Mouse (Mus musculus) neural tube, embryonic 10.5 days (tissue): ENCODE results near the gene Dclk2.

ENCODE experiments used
- DNase-seq: peaks from one replicate; pipeline ENCODE4 v3.0.0-alpha.2; 2017; ENCODE audit warnings: low spot score; ENCODE audit errors: extremely low spot score

The Dclk2 gene

GRCm38 (mm10) chr3:86760474-86760873, 160.2 kb downstream of the Dclk2 start:
- no peak for DNase-seq

GRCm38 (mm10) chr3:86759834-86760233, 160.8 kb downstream of the Dclk2 start:
- no peak for DNase-seq

- DNase-seq = no peak
Observed at GRCm38 (mm10) chr3:86759383-86759782, 161.3 kb downstream of the Dclk2 start.

- no peak for DNase-seq
Observed at GRCm38 (mm10) chr3:86758727-86759126, 161.9 kb downstream of the Dclk2 start.

GRCm38 (mm10) chr3:86756548-86756947, 164.1 kb downstream of the Dclk2 start:
- DNase-seq = no peak

GRCm38 (mm10) chr3:86754595-86755557, 165.8 kb downstream of the Dclk2 start:
- no peak for DNase-seq

- DNase-seq = no peak
Observed at GRCm38 (mm10) chr3:86754178-86754577, 166.5 kb downstream of the Dclk2 start.

GRCm38 (mm10) chr3:86750652-86751051, 170.0 kb downstream of the Dclk2 start:
- no peak for DNase-seq

- DNase-seq = no peak
Observed at GRCm38 (mm10) chr3:86745769-86746512, 174.7 kb downstream of the Dclk2 start.

GRCm38 (mm10) chr3:86745348-86745747, 175.3 kb downstream of the Dclk2 start:
- no peak for DNase-seq

- DNase-seq = no peak
Observed at GRCm38 (mm10) chr3:86739745-86740144, 180.9 kb downstream of the Dclk2 start.

GRCm38 (mm10) chr3:86738831-86739230, 181.8 kb downstream of the Dclk2 start:
- DNase-seq = no peak
